Mouse (Mus musculus): ENCODE data around the gene Vasn.

Vasn gene

GRCm38 (mm10) chr16:4641119-4641838 lies 1.5 kb downstream of the Vasn start:
- in situ Hi-C loops (cut with MboI, MseI) = no loop called here

- in situ Hi-C loops (cut with MboI, MseI) = no loop called here
These were observed 2.4 kb downstream of the Vasn start for GRCm38 (mm10) chr16:4642190-4642589.

- in situ Hi-C loops (cut with MboI, MseI) = no loop called here
These were observed 3.2 kb downstream of the Vasn start for GRCm38 (mm10) chr16:4642937-4643336.

GRCm38 (mm10) chr16:4643670-4644419 lies 4.1 kb downstream of the Vasn start:
- in situ Hi-C loops (cut with MboI, MseI) = no loop called here

GRCm38 (mm10) chr16:4645867-4646266 lies 6.1 kb downstream of the Vasn start:
- in situ Hi-C loops (cut with MboI, MseI) = no loop called here

- in situ Hi-C loops (cut with MboI, MseI) = no loop called here
These were observed 7.1 kb downstream of the Vasn start for GRCm38 (mm10) chr16:4646831-4647230.

GRCm38 (mm10) chr16:4647651-4648141 lies 8.0 kb downstream of the Vasn start:
- in situ Hi-C loops (cut with MboI, MseI) = no loop called here

GRCm38 (mm10) chr16:4648416-4649023 lies 8.8 kb downstream of the Vasn start:
- in situ Hi-C loops (cut with MboI, MseI) = no loop called here

GRCm38 (mm10) chr16:4649211-4649610 lies 9.5 kb downstream of the Vasn start:
- in situ Hi-C loops (cut with MboI, MseI) = no loop called here

GRCm38 (mm10) chr16:4649692-4650091 lies 10.0 kb downstream of the Vasn start:
- in situ Hi-C loops (cut with MboI, MseI) = no loop called here

- in situ Hi-C loops (cut with MboI, MseI) = no loop called here
These were observed 10.4 kb downstream of the Vasn start for GRCm38 (mm10) chr16:4650161-4650560.

GRCm38 (mm10) chr16:4651081-4651480 lies 11.3 kb downstream of the Vasn start:
- in situ Hi-C loops (cut with MboI, MseI) = no loop called here

GRCm38 (mm10) chr16:4651624-4652023 lies 11.9 kb downstream of the Vasn start:
- in situ Hi-C loops (cut with MboI, MseI) = no loop called here

- in situ Hi-C loops (cut with MboI, MseI) = no loop called here
These were observed 13.1 kb downstream of the Vasn start for GRCm38 (mm10) chr16:4652707-4653416.

- in situ Hi-C loops (cut with MboI, MseI) = no loop called here
These were observed 15.0 kb downstream of the Vasn start for GRCm38 (mm10) chr16:4654706-4655105.

GRCm38 (mm10) chr16:4655251-4655734 lies 15.6 kb downstream of the Vasn start:
- in situ Hi-C loops (cut with MboI, MseI) = no loop called here

GRCm38 (mm10) chr16:4655764-4656570 lies 16.2 kb downstream of the Vasn start:
- in situ Hi-C loops (cut with MboI, MseI) = no loop called here

GRCm38 (mm10) chr16:4656571-4657081 lies 16.9 kb downstream of the Vasn start:
- in situ Hi-C loops (cut with MboI, MseI) = no loop called here

- in situ Hi-C loops (cut with MboI, MseI) = no loop called here
These were observed 19.1 kb downstream of the Vasn start for GRCm38 (mm10) chr16:4658781-4659245.

- in situ Hi-C loops (cut with MboI, MseI) = no loop called here
These were observed 19.6 kb downstream of the Vasn start for GRCm38 (mm10) chr16:4659326-4659725.
